Mouse (Mus musculus) brain, embryonic 14.5 days (tissue): ENCODE measurements around the gene Xpo1.

Source experiments
- CTCF ChIP-seq: fragments of 200-500 bp; IDR thresholded peaks from 2 replicates; pipeline ENCODE4 v1.5.1; 2012; ENCODE audit warnings: inconsistent platforms, mild to moderate bottlenecking, moderate library complexity, borderline replicate concordance; ENCODE audit not compliant: insufficient read depth, insufficient read length; ENCODE audit errors: extremely low read depth
- POLR2A ChIP-seq: fragments of 200-500 bp; IDR thresholded peaks from 2 replicates; pipeline ENCODE4 v1.6.1; 2012; ENCODE audit warnings: mild to moderate bottlenecking, inconsistent platforms, borderline replicate concordance; ENCODE audit not compliant: poor library complexity, insufficient read depth, insufficient read length, severe bottlenecking; ENCODE audit errors: extremely low read depth

- TF ChIP-seq CTCF (no peak), POLR2A (no peak)
Measured at GRCm38 (mm10) chr11:23284469-23284868, 28.6 kb downstream of the Xpo1 start.
